Mouse (Mus musculus): ENCODE measurements around the gene Hexim2. TPM values are rescaled to one million over a fixed set of nuclear protein-coding genes. Genes with fewer than 3 reads are reported as not detected.

The Hexim2 gene
- polyA plus RNA-seq (2012; rRNA removed), result 3.1 and 3.4 TPM in 2 replicates

DNA sequence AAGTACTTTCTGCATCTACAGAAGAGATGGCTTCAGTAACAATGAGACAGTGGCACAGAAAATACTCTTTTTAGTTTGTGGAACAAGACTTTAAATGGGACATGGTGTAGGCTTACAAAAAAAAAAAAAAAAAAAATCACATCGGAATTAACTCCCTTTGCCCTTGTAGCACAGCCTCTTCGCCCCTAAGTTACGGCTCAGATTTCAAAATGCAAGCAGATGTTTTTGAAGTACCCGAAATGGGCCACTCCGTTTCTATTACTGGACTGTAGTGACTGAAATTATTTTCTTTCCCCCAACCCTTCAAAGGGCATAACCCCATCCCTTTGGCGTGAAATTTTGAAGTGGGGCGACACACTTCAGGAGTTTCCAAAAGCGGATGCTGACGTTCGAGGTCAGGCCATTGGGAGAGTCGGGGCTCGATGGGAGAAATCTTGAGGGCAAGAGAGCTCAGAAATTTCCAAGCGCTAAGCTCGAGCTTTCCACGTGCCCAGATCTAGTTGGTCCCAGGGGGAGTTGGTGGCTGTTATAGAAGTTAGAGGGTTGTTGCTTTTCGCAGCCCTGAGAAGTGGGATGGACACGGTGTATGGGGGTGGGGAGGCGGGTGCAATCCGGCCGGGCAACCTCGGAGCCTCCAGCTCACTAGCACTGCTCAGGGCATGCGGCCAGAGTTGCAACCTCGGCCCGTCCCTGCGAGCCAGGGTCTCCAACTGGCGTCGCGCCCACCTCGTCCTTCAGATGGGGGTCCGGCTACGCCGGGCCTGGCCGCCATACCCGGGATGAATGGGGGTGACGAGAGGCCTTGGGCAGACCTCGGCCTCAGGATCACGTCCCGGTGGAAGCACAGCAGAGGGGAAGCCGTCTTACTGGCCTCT lies at the start of gene Hexim2:
TSS of gene Hexim2 (plus strand) at position 729 of the 875 bp plus-strand sequence.

DNA sequence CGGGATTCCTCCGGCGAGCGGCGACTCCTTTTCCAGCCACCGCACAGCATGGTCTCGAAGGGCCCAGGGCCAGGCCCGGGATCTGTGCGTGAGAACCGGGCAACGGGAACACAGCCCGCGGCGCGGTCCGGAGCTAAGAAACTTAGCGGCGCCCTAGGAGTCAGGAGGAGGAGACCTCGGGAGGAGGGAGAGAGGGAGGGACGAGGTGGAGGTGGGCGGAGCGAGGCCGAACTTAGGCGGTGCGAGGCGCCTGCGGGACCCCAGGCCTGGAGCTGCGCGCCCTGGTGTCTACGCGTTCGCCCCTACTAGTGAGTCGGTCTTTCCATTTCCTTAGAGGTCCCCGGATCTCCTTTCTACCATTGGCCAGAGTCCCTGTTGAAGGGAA lies 30.8 kb upstream of the Hexim2 start, which contains the start of the genes Plcd3 and Acbd4:
TSS of gene Plcd3 (minus strand) at position 178 of the 385 bp plus-strand sequence.
TSS of gene Acbd4 (plus strand) at position 202 of the 385 bp plus-strand sequence.

DNA sequence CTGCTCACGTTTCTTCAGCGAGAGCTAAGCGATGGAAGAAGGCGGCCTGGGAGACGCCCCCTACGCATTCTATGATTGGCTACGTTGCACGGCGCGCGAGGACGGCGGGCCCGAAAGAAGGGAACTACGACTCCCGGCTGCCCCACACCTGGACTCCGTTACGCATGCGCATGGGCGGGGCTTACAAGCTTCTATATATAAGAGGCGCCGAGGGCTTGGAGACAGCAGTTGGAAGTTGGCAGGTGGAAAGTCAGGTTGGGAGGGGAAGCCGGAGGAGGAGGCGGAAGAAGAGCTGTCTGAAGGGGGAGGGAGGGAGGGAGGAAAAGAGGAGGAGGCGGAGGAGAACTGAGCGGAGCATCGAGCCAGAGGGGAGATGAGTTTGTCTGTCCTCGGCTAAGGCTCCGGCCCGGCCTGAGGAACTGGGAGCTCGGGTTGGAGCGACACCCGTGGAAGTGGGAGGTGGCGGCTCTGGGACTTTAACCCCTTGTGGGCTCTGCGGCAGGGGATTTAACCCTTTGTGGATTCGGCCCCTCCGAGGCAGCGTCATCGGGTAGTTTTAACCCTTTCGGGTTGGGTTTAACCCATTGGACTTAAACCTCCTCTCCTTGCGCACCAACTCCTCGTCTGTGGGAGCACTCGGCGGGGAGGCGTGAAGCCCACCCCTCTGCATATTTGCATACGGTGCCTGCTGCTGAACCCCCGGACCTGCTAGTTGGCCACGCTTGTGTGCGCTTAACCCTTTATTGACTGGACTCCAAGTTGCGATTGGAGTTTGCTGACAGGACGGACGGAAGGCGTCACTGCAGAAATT lies 16.0 kb upstream of the Hexim2 start, which contains the start of gene Hexim1:
TSS of gene Hexim1 (plus strand) at position 224 of the 811 bp plus-strand sequence.

DNA sequence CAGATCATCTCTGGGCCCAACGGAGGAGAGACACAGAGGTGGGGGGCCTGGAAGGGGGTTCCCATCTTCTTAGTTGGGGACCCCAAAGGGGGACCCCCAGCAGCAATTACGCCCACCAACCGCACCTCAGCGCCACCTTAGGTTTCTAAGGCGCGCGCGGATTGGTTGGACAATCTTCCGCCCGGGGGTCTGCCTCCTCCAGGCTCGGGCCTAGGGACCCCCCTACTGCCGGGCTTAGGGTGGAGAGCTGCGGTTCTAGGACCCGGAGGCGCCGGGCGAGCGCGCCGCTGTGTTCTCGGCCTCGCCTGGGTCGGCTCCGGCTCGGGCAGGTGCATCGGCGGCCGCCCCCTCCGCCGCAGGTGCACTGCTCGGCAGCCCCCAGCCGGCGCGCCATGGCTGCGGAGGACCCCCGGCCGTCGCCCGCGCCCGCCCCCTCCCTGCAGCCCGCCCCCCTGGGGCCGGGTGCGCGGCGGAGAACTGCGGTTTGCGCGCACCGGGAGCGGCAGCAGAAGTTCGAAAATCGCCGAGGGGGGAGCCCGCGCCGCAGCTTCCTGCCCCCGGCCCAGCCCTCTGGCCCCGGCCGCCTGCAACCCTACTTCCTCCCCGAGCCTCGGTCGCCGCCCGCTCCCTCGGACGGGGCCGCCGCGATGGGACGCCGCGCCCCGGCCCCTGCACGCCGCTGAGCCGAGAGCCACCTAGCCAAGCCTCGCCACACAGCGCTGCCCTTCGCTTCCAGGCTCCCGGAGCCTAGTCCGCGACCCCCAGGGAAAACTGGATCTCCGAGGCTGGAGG lies 38.5 kb downstream of the Hexim2 start, which contains the start of gene Fmnl1:
TSS of gene Fmnl1 (plus strand) at position 614 of the 792 bp plus-strand sequence.

Other genes with a start within 250 kb of the Hexim2 start
- gene Fam187a, start 247.3 kb upstream of the Hexim2 start, polyA plus RNA-seq (2012; rRNA removed), result 0.01 TPM in 1 of 2 replicates, not detected in the other
- 12.3 and 14.0 TPM in 2 replicates for gene Gfap, start 231.5 kb upstream of the Hexim2 start, polyA plus RNA-seq (2012; rRNA removed)
- 18.8 and 19.6 TPM in 2 replicates for gene Kif18b, start 207.3 kb upstream of the Hexim2 start, polyA plus RNA-seq (2012; rRNA removed)
- 0.09 and 0.14 TPM in 2 replicates for gene C1ql1, start 185.7 kb upstream of the Hexim2 start, polyA plus RNA-seq (2012; rRNA removed)
- 19.7 and 25.3 TPM in 2 replicates for gene Nmt1, start 104.2 kb upstream of the Hexim2 start, polyA plus RNA-seq (2012; rRNA removed)
- gene Dcakd, start 104.1 kb upstream of the Hexim2 start, polyA plus RNA-seq (2012; rRNA removed), result 23.4 and 26.8 TPM in 2 replicates
- 0.30 and 0.33 TPM in 2 replicates for gene Plcd3, start 30.8 kb upstream of the Hexim2 start, polyA plus RNA-seq (2012; rRNA removed)
- gene Acbd4, start 30.7 kb upstream of the Hexim2 start, polyA plus RNA-seq (2012; rRNA removed), result 26.2 and 27.6 TPM in 2 replicates
- gene Hexim1, start 16.2 kb upstream of the Hexim2 start, polyA plus RNA-seq (2012; rRNA removed), result 10.6 and 11.8 TPM in 2 replicates
- 2.7 and 3.7 TPM in 2 replicates for gene Fmnl1, start 38.7 kb downstream of the Hexim2 start, polyA plus RNA-seq (2012; rRNA removed)
- 0.02 TPM in 1 of 2 replicates, not detected in the other for gene 1700023F06Rik, start 76.1 kb downstream of the Hexim2 start, polyA plus RNA-seq (2012; rRNA removed)
- not detected in 2 replicates for gene Spata32, start 86.0 kb downstream of the Hexim2 start, polyA plus RNA-seq (2012; rRNA removed)
- 0.51 and 0.67 TPM in 2 replicates for gene Map3k14, start 135.0 kb downstream of the Hexim2 start, polyA plus RNA-seq (2012; rRNA removed)
- 1.9 and 2.6 TPM in 2 replicates for gene Arhgap27, start 231.3 kb downstream of the Hexim2 start, polyA plus RNA-seq (2012; rRNA removed)

Data from liver, embryonic 14 days (tissue).